Mouse (Mus musculus) stomach, postnatal 0 days (tissue): ENCODE results near the gene Nr4a1. TPM values are rescaled to one million over a fixed set of nuclear protein-coding genes. Genes with fewer than 3 reads are reported as not detected.
A peak's percentile ranks its signal among the peaks of the same experiment; 100 is the strongest.

Source experiments
- ATAC-seq: fragments of 200-750 bp; cut with Nextera tagmentation; 2 replicates; pipeline ENCODE4 v1.8.0; 2017; ENCODE audit not compliant: low FRiP score, low TSS enrichment
- DNase-seq: peaks from one replicate; pipeline ENCODE4 v3.0.0-alpha.2; 2016; ENCODE audit warnings: low spot score
- H3K27ac ChIP-seq: fragments of 300-500 bp; sonication (generic); replicated peaks from 2 replicates; pipeline ENCODE4 v1.5.1; 2014; ENCODE audit warnings: mild to moderate bottlenecking, control low read depth
- H3K27me3 ChIP-seq: fragments of 300-500 bp; sonication (generic); 2 replicates; pipeline ENCODE4 v1.6.1; 2014; ENCODE audit warnings: low read length; ENCODE audit not compliant: control insufficient read depth, insufficient read depth
- H3K36me3 ChIP-seq: fragments of 300-500 bp; sonication (generic); 2 replicates; pipeline ENCODE4 v1.6.1; 2014; ENCODE audit warnings: low read length, mixed read lengths; ENCODE audit not compliant: control insufficient read depth, insufficient read depth
- H3K4me1 ChIP-seq: fragments of 300-500 bp; sonication (generic); replicated peaks from 2 replicates; pipeline ENCODE4 v1.6.1; 2014; ENCODE audit warnings: antibody characterized with exemption; ENCODE audit not compliant: control insufficient read depth, insufficient read depth
- H3K4me2 ChIP-seq: fragments of 300-500 bp; sonication (generic); replicated peaks from 2 replicates; pipeline ENCODE4 v1.6.1; 2014; ENCODE audit warnings: low read depth, mild to moderate bottlenecking, control low read depth, moderate library complexity
- H3K4me3 ChIP-seq: fragments of 300-500 bp; sonication (generic); 2 replicates; pipeline ENCODE4 v1.5.1; 2014; ENCODE audit warnings: low read depth, low read length, control low read depth
- H3K9ac ChIP-seq: fragments of 300-500 bp; sonication (generic); 2 replicates; pipeline ENCODE4 v1.6.1; 2014; ENCODE audit warnings: mild to moderate bottlenecking, low read length, control low read depth, mixed read lengths
- H3K9me3 ChIP-seq: fragments of 300-500 bp; sonication (generic); 2 replicates; pipeline ENCODE4 v1.6.1; 2016; ENCODE audit warnings: low read length; ENCODE audit not compliant: control insufficient read depth
- CTCF ChIP-seq: IDR thresholded peaks from 2 replicates; pipeline ENCODE4 v1.5.1; 2016; ENCODE audit warnings: antibody characterized with exemption, low read depth, mild to moderate bottlenecking, moderate library complexity
- EP300 ChIP-seq: optimal IDR thresholded peaks from 2 replicates; pipeline ENCODE3; 2016; ENCODE audit warnings: antibody characterized with exemption
- WGBS: fragments of 180-500 bp; shearing (Covaris S2); extraction: QIAGEN DNeasy Blood & Tissue Kit; methylation state at CpG from one replicate; pipeline ENCODE4 v1.1.7; 2014; 5-methylcytosine and 5-hydroxymethylcytosine counted together
- polyA plus RNA-seq: library from polyadenylated mRNA; unstranded; fragments of >200 nt; fragmentation: Nextera tagmentation; extraction: Ambion mirVana; gene quantifications from 2 replicates; pipeline ENCODE4 v1.2.1, GENCODE M21; 2015

Gene Nr4a1
- polyA plus RNA-seq, 1 experiment from 2014 or later: 9.4 TPM

GRCm38 (mm10) chr15:101311087-101311770 lies 57.2 kb downstream of the Nr4a1 start:
- H3K9ac ChIP-seq: no peak overlapping the region
- 0 out of 2 replicates have a peak, but pooled peaks cover 4% of the 10 kb centered on the region for H3K4me1 ChIP-seq
- H3K27me3 ChIP-seq: no peaks in the 10 kb centered on the region
- no peaks in the 10 kb centered on the region for H3K36me3 ChIP-seq
- no peak for DNase-seq
- no peak for ATAC-seq
- no peak overlapping the region for H3K4me2 ChIP-seq
- 38% methylated on average over 14 of the region's 15 CpGs for WGBS
- no peak overlapping the region for H3K4me3 ChIP-seq
- H3K27ac ChIP-seq: no peak overlapping the region
- no peaks in the 10 kb centered on the region for H3K9me3 ChIP-seq
- no peak for TF ChIP-seq CTCF
- no peak for TF ChIP-seq EP300

DNA sequence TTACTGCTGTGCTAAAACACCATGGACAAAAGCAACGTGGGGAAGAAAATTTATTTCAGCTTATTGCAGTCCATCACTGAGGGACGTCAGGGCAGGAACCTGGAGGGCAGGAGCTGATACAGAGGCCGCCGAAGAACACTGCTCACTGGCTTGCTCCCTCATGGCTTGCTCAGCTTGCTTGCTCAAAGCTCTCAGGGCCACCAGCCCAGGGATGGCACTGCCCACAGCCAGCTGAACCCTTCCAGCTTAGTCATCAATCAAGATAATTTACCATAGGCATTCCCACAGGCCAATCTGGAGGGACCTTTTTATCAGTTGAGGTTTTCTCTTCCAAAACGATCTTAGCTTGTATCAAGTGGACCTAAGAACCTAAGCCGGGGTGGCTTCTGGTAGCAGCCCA lies 57.9 kb downstream of the Nr4a1 start:
- Histone ChIP-seq H3K27me3 (no peaks in the 10 kb centered on the region), H3K27ac (no peak overlapping the region), H3K4me1 (0 out of 2 replicates have a peak, but pooled peaks cover 4% of the 10 kb centered on the region), H3K36me3 (no peaks in the 10 kb centered on the region), H3K4me2 (no peak overlapping the region), H3K9ac (no peak overlapping the region), H3K9me3 (no peaks in the 10 kb centered on the region), H3K4me3 (no peak overlapping the region)
- no peak for DNase-seq
- TF ChIP-seq EP300: no peak
- no peak for TF ChIP-seq CTCF
- no peak for ATAC-seq
- 70% methylated on average over 6 of the region's 6 CpGs for WGBS

- H3K4me2 ChIP-seq: no peak overlapping the region
- no peak overlapping the region for H3K4me3 ChIP-seq
- DNase-seq: no peak
- H3K9me3 ChIP-seq: no peaks in the 10 kb centered on the region
- H3K9ac ChIP-seq: no peak overlapping the region
- 89% methylated on average over 4 of the region's 4 CpGs for WGBS
- no peaks in the 10 kb centered on the region for H3K4me1 ChIP-seq
- no peak for ATAC-seq
- no peak overlapping the region for H3K27ac ChIP-seq
- TF ChIP-seq EP300 (no peak), CTCF (no peak)
- H3K27me3 ChIP-seq: no peaks in the 10 kb centered on the region
- H3K36me3 ChIP-seq: no peaks in the 10 kb centered on the region
Measured at GRCm38 (mm10) chr15:101315378-101315777, 61.3 kb downstream of the Nr4a1 start.

- no peaks in the 10 kb centered on the region for H3K36me3 ChIP-seq
- H3K4me3 ChIP-seq: peak overlapping the region; percentile 34
- H3K4me2 ChIP-seq: peak overlapping the region; percentile 60
- TF ChIP-seq CTCF: peak; percentile 98
- TF ChIP-seq EP300: no peak
- no peaks in the 10 kb centered on the region for H3K9me3 ChIP-seq
- ATAC-seq (peak; percentile 81), DNase-seq (peak; percentile 90)
- 2% methylated on average over 11 of the region's 11 CpGs for WGBS
- H3K27ac ChIP-seq: no peak overlapping the region
- H3K4me1 ChIP-seq: no peaks in the 10 kb centered on the region
- 0 out of 2 replicates have a peak overlapping the region, but pooled peaks have one; percentile 9 for H3K9ac ChIP-seq
- H3K27me3 ChIP-seq: no peaks in the 10 kb centered on the region
Measured at GRCm38 (mm10) chr15:101315832-101316231, 61.8 kb downstream of the Nr4a1 start.

DNA sequence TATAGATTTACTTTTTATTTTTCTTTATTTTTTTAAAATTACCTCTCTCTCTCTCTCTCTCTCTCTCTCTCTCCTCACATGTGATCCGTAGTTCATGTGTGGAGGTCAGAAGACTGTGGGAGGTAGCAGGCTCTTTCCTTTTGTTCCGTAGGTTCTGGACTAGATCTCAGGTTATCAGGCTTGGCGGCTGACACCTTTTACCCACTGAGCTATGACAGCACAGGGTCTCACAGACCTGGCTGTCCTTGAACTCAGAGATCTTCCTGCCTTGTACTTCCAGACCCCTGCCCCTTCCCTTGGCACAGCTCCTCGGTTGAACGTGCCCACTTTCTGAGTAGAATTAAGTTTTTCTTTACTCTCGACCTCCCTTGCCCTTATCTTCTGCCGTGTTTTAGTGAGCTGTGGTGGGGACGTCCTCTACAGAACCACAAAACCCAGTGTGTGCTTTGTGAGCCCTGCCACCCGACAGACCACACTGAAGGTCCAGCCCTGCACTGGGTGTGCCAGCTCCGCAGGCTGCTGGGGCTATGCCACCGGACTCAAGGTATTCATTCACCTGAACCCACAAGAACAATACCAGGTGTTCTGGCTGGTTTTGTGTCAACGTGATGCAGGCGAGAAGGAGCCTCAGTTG lies 62.3 kb downstream of the Nr4a1 start:
- DNase-seq: no peak
- 0 out of 2 replicates have a peak overlapping the region, but pooled peaks have one; percentile 9 for H3K9ac ChIP-seq
- WGBS: 49% methylated on average over 13 of the region's 13 CpGs
- H3K36me3 ChIP-seq: no peaks in the 10 kb centered on the region
- no peaks in the 10 kb centered on the region for H3K27me3 ChIP-seq
- no peak; the same call in 1 of the 2 replicates for ATAC-seq
- peak overlapping the region; percentile 34 for H3K4me3 ChIP-seq
- no peak for TF ChIP-seq EP300
- no peak for TF ChIP-seq CTCF
- no peaks in the 10 kb centered on the region for H3K4me1 ChIP-seq
- no peaks in the 10 kb centered on the region for H3K9me3 ChIP-seq
- peak overlapping the region; percentile 60 for H3K4me2 ChIP-seq
- no peak overlapping the region for H3K27ac ChIP-seq
